Mouse (Mus musculus): ENCODE data around the gene 1700001J03Rik. TPM values are rescaled to one million over a fixed set of nuclear protein-coding genes. Genes with fewer than 3 reads are reported as not detected.
"Not testable (repeated sequence)": the region's sequence is repeated elsewhere in the genome, so short reads cannot be mapped to it uniquely, and the experiment has no call there.

The 1700001J03Rik gene
- total and polyA plus RNA-seq, 2 experiments, result 0.28 TPM; not detected in 1

DNA sequence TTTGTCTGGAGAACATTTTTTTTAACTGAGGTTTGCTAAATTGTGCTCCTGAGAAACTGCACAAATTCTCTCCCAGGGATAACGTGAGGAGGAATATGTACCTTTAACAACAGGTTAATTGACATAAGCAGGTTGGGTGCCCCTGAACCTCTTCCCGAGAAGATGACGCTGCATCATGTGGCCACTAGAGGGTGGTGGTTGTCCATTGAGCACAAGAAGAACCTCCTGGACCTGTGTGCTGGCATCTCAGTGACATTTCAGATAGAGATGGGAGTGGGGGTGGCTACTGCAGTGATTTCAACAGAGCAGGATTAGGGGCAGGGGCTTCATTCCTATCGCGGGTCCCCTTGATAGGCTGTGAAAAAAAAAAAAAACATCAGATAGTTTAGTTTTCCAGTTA is 2.3 kb upstream of the 1700001J03Rik start:
- 7% methylated on average over 5 of the region's 5 CpGs for WGBS
- H3K36me3 ChIP-seq (ENCODE audit: control insufficient read depth, insufficient read depth, low read length); H3K4me1 ChIP-seq (ENCODE audit: control insufficient read depth, insufficient read depth, low read length); H3K4me3 ChIP-seq (ENCODE audit: insufficient read depth, low read depth, low read length); H3K27me3 ChIP-seq (ENCODE audit: control insufficient read depth, insufficient read depth, low read length); H3K79me2 ChIP-seq (ENCODE audit: control insufficient read depth, insufficient read depth, low read length); H3K9ac ChIP-seq (ENCODE audit: low read depth, low read length); H3K27ac ChIP-seq (replicated peaks; ENCODE audit: insufficient read depth, low read depth, low read length): not testable (repeated sequence)
- DNase-seq (ENCODE audit: extremely low read depth, low read depth, low spot score), result peak; percentile 69
- peak; percentile 75 for TF ChIP-seq CTCF (IDR thresholded peaks at IDR 0.05; ENCODE audit: low read depth, low read length)

GRCm38 (mm10) chr5:146172744-146173143 is 12.4 kb downstream of the 1700001J03Rik start:
- peak; percentile 68 for TF ChIP-seq CTCF (IDR thresholded peaks at IDR 0.05; ENCODE audit: low read depth, low read length)
- H3K27ac ChIP-seq (replicated peaks; ENCODE audit: insufficient read depth, low read depth, low read length); H3K9ac ChIP-seq (ENCODE audit: low read depth, low read length); H3K36me3 ChIP-seq (ENCODE audit: control insufficient read depth, insufficient read depth, low read length); H3K4me1 ChIP-seq (ENCODE audit: control insufficient read depth, insufficient read depth, low read length); H3K27me3 ChIP-seq (ENCODE audit: control insufficient read depth, insufficient read depth, low read length); H3K79me2 ChIP-seq (ENCODE audit: control insufficient read depth, insufficient read depth, low read length); H3K4me3 ChIP-seq (ENCODE audit: insufficient read depth, low read depth, low read length): not testable (repeated sequence)
- 27% methylated on average over 4 of the region's 4 CpGs for WGBS
- DNase-seq (ENCODE audit: extremely low read depth, low read depth, low spot score), result peak; percentile 60

- H3K36me3 ChIP-seq (ENCODE audit: control insufficient read depth, insufficient read depth, low read length); DNase-seq (ENCODE audit: extremely low read depth, low read depth, low spot score); H3K9ac ChIP-seq (ENCODE audit: low read depth, low read length); H3K27me3 ChIP-seq (ENCODE audit: control insufficient read depth, insufficient read depth, low read length); H3K4me1 ChIP-seq (ENCODE audit: control insufficient read depth, insufficient read depth, low read length); H3K79me2 ChIP-seq (ENCODE audit: control insufficient read depth, insufficient read depth, low read length); H3K27ac ChIP-seq (replicated peaks; ENCODE audit: insufficient read depth, low read depth, low read length); H3K4me3 ChIP-seq (ENCODE audit: insufficient read depth, low read depth, low read length): not testable (repeated sequence)
- 76% methylated on average over 2 of the region's 2 CpGs for WGBS
Observed at GRCm38 (mm10) chr5:146170621-146171020, 14.5 kb downstream of the 1700001J03Rik start, which contains the start of gene Gm6309. Gm6309 (minus strand) TSS chr5:146170721.

- 96% methylated on average over 3 of the region's 3 CpGs for WGBS
- H3K4me1 ChIP-seq (ENCODE audit: control insufficient read depth, insufficient read depth, low read length); DNase-seq (ENCODE audit: extremely low read depth, low read depth, low spot score); H3K36me3 ChIP-seq (ENCODE audit: control insufficient read depth, insufficient read depth, low read length); H3K27ac ChIP-seq (replicated peaks; ENCODE audit: insufficient read depth, low read depth, low read length); H3K27me3 ChIP-seq (ENCODE audit: control insufficient read depth, insufficient read depth, low read length); H3K79me2 ChIP-seq (ENCODE audit: control insufficient read depth, insufficient read depth, low read length); H3K4me3 ChIP-seq (ENCODE audit: insufficient read depth, low read depth, low read length); H3K9ac ChIP-seq (ENCODE audit: low read depth, low read length): not testable (repeated sequence)
Observed at GRCm38 (mm10) chr5:146160439-146160838, 24.7 kb downstream of the 1700001J03Rik start, which contains the start of gene Gm5565. Gm5565 (minus strand) TSS chr5:146160539.

- not testable (repeated sequence) for H3K36me3 ChIP-seq (ENCODE audit: control insufficient read depth, insufficient read depth, low read length)
Observed at GRCm38 (mm10) chr5:146158326-146158725, 26.8 kb downstream of the 1700001J03Rik start.

DNA sequence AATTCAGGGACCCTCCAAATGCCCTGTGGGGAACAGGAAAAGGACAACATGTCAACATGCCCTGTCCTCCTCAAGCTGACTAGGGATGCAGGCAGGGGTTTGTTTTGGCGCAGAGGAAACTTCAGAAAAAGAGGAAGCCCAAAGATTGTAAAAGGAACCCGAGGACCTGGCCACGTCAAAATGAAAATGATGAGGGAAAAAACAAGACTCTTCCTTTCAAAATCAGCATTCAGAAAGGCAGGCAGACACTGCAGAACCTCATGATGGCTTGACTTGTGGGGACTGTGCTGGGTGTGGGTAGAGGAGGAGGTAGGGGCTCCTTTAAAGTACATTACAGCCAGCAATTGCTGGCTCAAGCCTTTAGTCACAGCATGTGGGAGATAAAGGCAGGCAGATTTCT is 34.6 kb downstream of the 1700001J03Rik start:
- DNase-seq (ENCODE audit: extremely low read depth, low read depth, low spot score), result no peak
- Histone ChIP-seq H3K4me1 (ENCODE audit: control insufficient read depth, insufficient read depth, low read length) (no peaks in the 10 kb centered on the region), H3K9ac (ENCODE audit: low read depth, low read length) (no peak overlapping the region), H3K4me3 (ENCODE audit: insufficient read depth, low read depth, low read length) (no peak overlapping the region), H3K27ac (replicated peaks; ENCODE audit: insufficient read depth, low read depth, low read length) (no peak overlapping the region), H3K36me3 (ENCODE audit: control insufficient read depth, insufficient read depth, low read length) (no peaks in the 10 kb centered on the region), H3K79me2 (ENCODE audit: control insufficient read depth, insufficient read depth, low read length) (no peaks in the 10 kb centered on the region), H3K27me3 (ENCODE audit: control insufficient read depth, insufficient read depth, low read length) (no peaks in the 10 kb centered on the region)
- TF ChIP-seq CTCF (IDR thresholded peaks at IDR 0.05; ENCODE audit: low read depth, low read length) (no peak), POLR2A (IDR thresholded peaks at IDR 0.05; ENCODE audit: extremely low read depth, insufficient read depth, low read length) (no peak)
- 74% methylated on average over 3 of the region's 3 CpGs for whole genome bisulfite sequencing

More at GRCm38 (mm10) chr5:146158326-146158725, 26.8 kb downstream of the 1700001J03Rik start:
- H3K4me1 ChIP-seq (ENCODE audit: control insufficient read depth, insufficient read depth, low read length); DNase-seq (ENCODE audit: extremely low read depth, low read depth, low spot score); H3K27me3 ChIP-seq (ENCODE audit: control insufficient read depth, insufficient read depth, low read length); H3K79me2 ChIP-seq (ENCODE audit: control insufficient read depth, insufficient read depth, low read length); H3K27ac ChIP-seq (replicated peaks; ENCODE audit: insufficient read depth, low read depth, low read length); H3K9ac ChIP-seq (ENCODE audit: low read depth, low read length); H3K4me3 ChIP-seq (ENCODE audit: insufficient read depth, low read depth, low read length): not testable (repeated sequence)
- 88% methylated on average over 4 of the region's 4 CpGs for whole genome bisulfite sequencing

GRCm38 (mm10) chr5:146147903-146148302 is 37.2 kb downstream of the 1700001J03Rik start:
- H3K36me3 ChIP-seq (ENCODE audit: control insufficient read depth, insufficient read depth, low read length), result no peaks in the 10 kb centered on the region

More at GRCm38 (mm10) chr5:146147903-146148302, 37.2 kb downstream of the 1700001J03Rik start:
- TF ChIP-seq CTCF (IDR thresholded peaks at IDR 0.05; ENCODE audit: low read depth, low read length), result no peak
- no peak for TF ChIP-seq POLR2A (IDR thresholded peaks at IDR 0.05; ENCODE audit: extremely low read depth, insufficient read depth, low read length)
- Histone ChIP-seq H3K27ac (replicated peaks; ENCODE audit: insufficient read depth, low read depth, low read length) (no peak overlapping the region), H3K27me3 (ENCODE audit: control insufficient read depth, insufficient read depth, low read length) (no peaks in the 10 kb centered on the region), H3K79me2 (ENCODE audit: control insufficient read depth, insufficient read depth, low read length) (no peaks in the 10 kb centered on the region), H3K4me3 (ENCODE audit: insufficient read depth, low read depth, low read length) (no peak overlapping the region), H3K9ac (ENCODE audit: low read depth, low read length) (no peak overlapping the region), H3K4me1 (ENCODE audit: control insufficient read depth, insufficient read depth, low read length) (no peaks in the 10 kb centered on the region)
- 50% methylated on average over 2 of the region's 2 CpGs for WGBS
- DNase-seq (ENCODE audit: extremely low read depth, low read depth, low spot score), result no peak

Other genes starting within 250 kb of the 1700001J03Rik start
- gene Cyp3a25, start 175.7 kb downstream of the 1700001J03Rik start, total RNA-seq (2014; rRNA removed), result 870 and 1,067 TPM in 2 replicates
- 112 and 118 TPM in 2 replicates for gene Cyp3a25, start 175.7 kb downstream of the 1700001J03Rik start, polyA plus RNA-seq (2012; rRNA removed)
- 62.1 and 121 TPM in 2 replicates for gene Cyp3a59, start 106.0 kb downstream of the 1700001J03Rik start, total RNA-seq (2014; rRNA removed)
- gene Cyp3a59, start 106.0 kb downstream of the 1700001J03Rik start, polyA plus RNA-seq (2012; rRNA removed), result 15.6 and 19.1 TPM in 2 replicates
- not detected in 2 replicates for gene Gm5565, start 24.8 kb downstream of the 1700001J03Rik start, total RNA-seq (2014; rRNA removed)
- gene Gm5565, start 24.8 kb downstream of the 1700001J03Rik start, polyA plus RNA-seq (2012; rRNA removed), result not detected in 2 replicates
- not detected in 2 replicates for gene Gm6309, start 14.6 kb downstream of the 1700001J03Rik start, total RNA-seq (2014; rRNA removed)
- not detected in 2 replicates for gene Gm6309, start 14.6 kb downstream of the 1700001J03Rik start, polyA plus RNA-seq (2012; rRNA removed)
- 28.4 and 29.4 TPM in 2 replicates for gene Rnf6, start 36.3 kb upstream of the 1700001J03Rik start, total RNA-seq (2014; rRNA removed)
- gene Rnf6, start 36.3 kb upstream of the 1700001J03Rik start, polyA plus RNA-seq (2012; rRNA removed), result 12.5 and 14.0 TPM in 2 replicates
- gene Cdk8, start 45.9 kb upstream of the 1700001J03Rik start, total RNA-seq (2014; rRNA removed), result 27.8 and 32.5 TPM in 2 replicates
- gene Cdk8, start 45.9 kb upstream of the 1700001J03Rik start, polyA plus RNA-seq (2012; rRNA removed), result 19.3 and 25.2 TPM in 2 replicates
- gene Wasf3, start 199.7 kb upstream of the 1700001J03Rik start, total RNA-seq (2014; rRNA removed), result 0.07 and 0.09 TPM in 2 replicates
- gene Wasf3, start 199.7 kb upstream of the 1700001J03Rik start, polyA plus RNA-seq (2012; rRNA removed), result 0.02 and 0.04 TPM in 2 replicates